Comparison of ENCODE assay signal across 22 mouse cellular contexts in the genomic region with DNA sequence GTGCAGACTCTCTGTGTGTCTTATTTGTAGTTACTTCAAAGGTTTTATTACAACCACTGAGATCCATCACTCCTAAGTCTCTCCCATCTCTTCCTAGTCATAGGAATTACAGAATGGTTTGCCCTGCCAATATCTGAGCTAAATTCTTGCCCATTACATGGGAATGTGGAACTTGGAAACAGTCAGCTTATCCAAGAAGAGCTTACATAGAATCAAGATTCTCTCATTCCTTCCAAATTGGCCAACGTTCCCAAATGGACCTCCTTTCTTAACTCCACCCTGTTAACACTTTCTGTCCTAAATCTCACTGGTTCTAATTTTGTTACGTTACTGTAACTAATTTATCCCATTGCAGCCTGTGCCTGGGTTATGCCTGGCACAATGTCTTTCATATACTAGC. TPM values are rescaled to one million over a fixed set of nuclear protein-coding genes. Genes with fewer than 3 reads are reported as not detected.
DNase-seq lines count a peak whose midpoint lies in the region; TF ChIP-seq lines count a peak whose summit lies in the region.
"Had no signal": no experiment of that assay in that cellular context is flagged by ENCODE, and none has a peak within 500 bp of the region (broad histone marks: within the 10 kb centered on the region; RNA-seq: fewer than 3 reads in every experiment).

No protein-coding gene starts in this region.

- no peaks in the 10 kb centered on the region for H3K27me3 ChIP-seq in kidney, adult 2 months (replicated peaks; ENCODE audit: control insufficient read depth, insufficient read depth, low read length)
- H3K27me3 ChIP-seq: embryonic facial prominence, embryonic 13.5 days; embryonic facial prominence, embryonic 15.5 days; forebrain, embryonic 13.5 days; forebrain, embryonic 15.5 days had no signal

- 76% methylated on average over 2 of the region's 2 CpGs for WGBS in kidney, adult 2 months

- H3K4me1 ChIP-seq in bone marrow macrophage, adult 2 months (ENCODE audit: control insufficient read depth, insufficient read depth, low read length) = 0 out of 2 replicates have a peak, but pooled peaks cover 3% of the 10 kb centered on the region
- no peaks in the 10 kb centered on the region for H3K4me1 ChIP-seq in kidney, adult 2 months (ENCODE audit: control insufficient read depth, insufficient read depth, low read length)
- H3K4me1 ChIP-seq: embryonic facial prominence, embryonic 13.5 days; embryonic facial prominence, embryonic 15.5 days; forebrain, embryonic 15.5 days had no signal

- H3K4me3 ChIP-seq in gastrocnemius, adult 2 months = no peak overlapping the region
- no peak overlapping the region for H3K4me3 ChIP-seq in bone marrow macrophage, adult 2 months (ENCODE audit: insufficient read depth, low read length)
- no peak overlapping the region for H3K4me3 ChIP-seq in kidney, adult 2 months (ENCODE audit: insufficient read depth, low read depth, low read length)
- H3K4me3 ChIP-seq: embryonic facial prominence, embryonic 13.5 days; embryonic facial prominence, embryonic 15.5 days; forebrain, embryonic 13.5 days; forebrain, embryonic 15.5 days had no signal

- intact Hi-C loops in gastrocnemius, adult 2 months (cut with DNase I) = no loop called here

- TF ChIP-seq POLR2A in bone marrow macrophage, adult 2 months (IDR thresholded peaks at IDR 0.05; ENCODE audit: borderline replicate concordance, low read depth, low read length) = no peak
- TF ChIP-seq POLR2A in kidney, adult 2 months (IDR thresholded peaks at IDR 0.05; ENCODE audit: low read depth, low read length) = no peak

- no peak for DNase-seq in gastrocnemius, adult 2 months
- no peak for DNase-seq in gastrocnemius, adult 18-20 months (ENCODE audit: low spot score)
- DNase-seq in 3T3-L1 (ENCODE audit: low read depth, low spot score) = peak; percentile 68
- DNase-seq in skeletal muscle tissue, adult 2 months (ENCODE audit: low read depth, low spot score) = peak; percentile 43
- DNase-seq in kidney, adult 2 months = no peak
- DNase-seq in thymus, postnatal 36 days = no peak
- DNase-seq: adrenal gland, adult 8-10 months; adrenal gland, postnatal 14 days; adrenal gland, postnatal 36 days; cerebellum, adult 11 months; cerebellum, adult 18-20 months; cerebellum, adult 8-10 months; cerebellum, adult 9-11 months; cerebellum, postnatal 14 days; cerebellum, postnatal 36 days; embryo, embryonic 11 days; forebrain, postnatal 0 days had no signal

- no peak for TF ChIP-seq CTCF in gastrocnemius, adult 2 months (IDR thresholded peaks at IDR 0.05)
- no peak for TF ChIP-seq CTCF in bone marrow macrophage, adult 2 months (IDR thresholded peaks at IDR 0.05; ENCODE audit: low read depth, low read length)
- TF ChIP-seq CTCF in kidney, adult 2 months (conservative IDR thresholded peaks at IDR 0.05; ENCODE audit: insufficient read depth, insufficient read length, low read depth, low read length) = no peak

- H3K27ac ChIP-seq in gastrocnemius, adult 2 months = peak overlapping the region; percentile 13; the same call in 1 of the 2 replicates
- peak overlapping the region; percentile 26; the same call in 1 of the 2 replicates for H3K27ac ChIP-seq in bone marrow macrophage, adult 2 months (ENCODE audit: insufficient read depth, low read depth, low read length)
- H3K27ac ChIP-seq in kidney, adult 2 months (ENCODE audit: insufficient read depth, low read depth, low read length) = no peak overlapping the region
- H3K27ac ChIP-seq: embryonic facial prominence, embryonic 13.5 days; embryonic facial prominence, embryonic 15.5 days; forebrain, embryonic 13.5 days; forebrain, embryonic 15.5 days had no signal

- H3K36me3 ChIP-seq in kidney, adult 2 months (ENCODE audit: control insufficient read depth, insufficient read depth, low read length) = no peaks in the 10 kb centered on the region
- H3K36me3 ChIP-seq: embryonic facial prominence, embryonic 13.5 days; embryonic facial prominence, embryonic 15.5 days; forebrain, embryonic 15.5 days had no signal

RNA-seq across cellular contexts. Expression of gene Car8, which starts 25.2 kb away (rescaled TPM):
- total RNA-seq in gastrocnemius, adult 2 months (2021) = 1 to 10 TPM; 1.5 to 3.6 TPM
- 1 to 10 TPM; 1.3 to 2.9 TPM for total RNA-seq in gastrocnemius, adult 18-20 months (2021)
- not detected in 2 replicates for polyA plus RNA-seq in bone marrow macrophage, adult 2 months (2012; ENCODE audit: insufficient read depth, insufficient read length, missing spikeins)
- 1.6 and 2.1 TPM in 2 replicates for polyA plus RNA-seq in kidney, adult 2 months (2012; rRNA removed)

Comparison
In these comparisons a context has a peak if more than half of its experiments do, and no peak if none do; other contexts are left out.
1. DNase-seq: peak in 3T3-L1 (single experiment) and skeletal muscle tissue, adult 2 months (single experiment); none in gastrocnemius, adult 2 months (single experiment), gastrocnemius, adult 18-20 months (single experiment), kidney, adult 2 months (single experiment) and thymus, postnatal 36 days (0 of 2).